Mouse (Mus musculus) hindbrain, embryonic 16.5 days (tissue): Measurements from ENCODE around the gene C130026I21Rik. TPM values are rescaled to one million over a fixed set of nuclear protein-coding genes. Genes with fewer than 3 reads are reported as not detected.
"Not testable (repeated sequence)": the region's sequence is repeated elsewhere in the genome, so short reads cannot be mapped to it uniquely, and the experiment has no call there.

Experiments used
- ATAC-seq: fragments of 200-750 bp; cut with Nextera tagmentation; 2 replicates; pipeline ENCODE4 v1.8.0; 2017; ENCODE audit warnings: moderate TSS enrichment, moderate library complexity
- H3K27ac ChIP-seq: fragments of 300-500 bp; sonication (generic); 2 replicates; pipeline ENCODE4 v1.5.1; 2014; ENCODE audit warnings: low read depth, mild to moderate bottlenecking, control low read depth, low read length, moderate library complexity
- H3K27me3 ChIP-seq: fragments of 300-500 bp; sonication (generic); replicated peaks from 2 replicates; pipeline ENCODE4 v1.6.1; 2014; ENCODE audit warnings: low read length; ENCODE audit not compliant: control insufficient read depth, insufficient read depth
- H3K36me3 ChIP-seq: fragments of 300-500 bp; sonication (generic); 2 replicates; pipeline ENCODE4 v1.6.1; 2014; ENCODE audit warnings: mild to moderate bottlenecking, low read length, moderate library complexity, mixed read lengths; ENCODE audit not compliant: control insufficient read depth, insufficient read depth
- H3K4me1 ChIP-seq: fragments of 300-500 bp; sonication (generic); 2 replicates; pipeline ENCODE4 v1.6.1; 2014; ENCODE audit warnings: low read depth, low read length; ENCODE audit not compliant: control insufficient read depth, insufficient read depth
- H3K4me2 ChIP-seq: fragments of 300-500 bp; sonication (generic); 2 replicates; pipeline ENCODE4 v1.6.1; 2014; ENCODE audit warnings: mild to moderate bottlenecking, low read length, control low read depth, moderate library complexity
- H3K4me3 ChIP-seq: fragments of 300-500 bp; sonication (generic); 2 replicates; pipeline ENCODE4 v1.5.1; 2014; ENCODE audit warnings: mild to moderate bottlenecking, low read length, control low read depth, moderate library complexity
- H3K9ac ChIP-seq: fragments of 300-500 bp; sonication (generic); 2 replicates; pipeline ENCODE4 v1.6.1; 2014; ENCODE audit warnings: low read depth, mild to moderate bottlenecking, control low read depth, low read length, moderate library complexity
- H3K9me3 ChIP-seq: fragments of 300-500 bp; sonication (generic); 2 replicates; pipeline ENCODE4 v1.6.1; 2014; ENCODE audit warnings: mild to moderate bottlenecking, low read length, moderate library complexity; ENCODE audit not compliant: control insufficient read depth
- WGBS: fragments of 180-500 bp; shearing (Covaris S2); extraction: QIAGEN DNeasy Blood & Tissue Kit; methylation state at CpG from one replicate; pipeline ENCODE4 v1.1.7; 2014; 5-methylcytosine and 5-hydroxymethylcytosine counted together
- polyA plus RNA-seq: library from polyadenylated mRNA; unstranded; fragments of >200 nt; fragmentation: Nextera tagmentation; extraction: Ambion mirVana; gene quantifications from 2 replicates; pipeline ENCODE4 v1.2.1, GENCODE M21; 2015

C130026I21Rik gene
- polyA plus RNA-seq, 1 experiment from 2014 or later: 0.26 TPM

DNA sequence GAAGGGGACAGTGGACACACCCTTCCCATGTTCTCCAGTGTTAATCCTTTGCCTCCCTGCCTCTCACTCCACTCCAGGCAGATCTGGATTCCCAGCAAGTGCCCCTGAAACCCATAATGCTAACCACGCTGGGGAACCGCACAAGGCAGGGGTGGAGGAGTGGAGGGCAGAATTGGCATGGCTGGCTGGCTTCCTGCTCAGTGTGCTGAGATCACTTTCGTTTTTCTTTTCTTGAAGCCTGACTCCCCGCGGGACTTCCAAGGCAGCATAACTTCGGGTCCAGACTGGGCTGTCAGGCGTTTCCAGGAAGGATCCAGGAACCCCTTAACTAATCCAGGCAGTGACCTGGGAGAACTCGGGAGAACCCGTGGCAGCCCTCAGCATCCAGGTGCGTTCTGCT is 158.8 kb downstream of the C130026I21Rik start:
- not testable (repeated sequence) for H3K4me3 ChIP-seq, ATAC-seq, H3K4me2 ChIP-seq, H3K27me3 ChIP-seq, H3K4me1 ChIP-seq, H3K9me3 ChIP-seq, H3K36me3 ChIP-seq, H3K27ac ChIP-seq, H3K9ac ChIP-seq
- WGBS: 75% methylated on average over 9 of the region's 10 CpGs

GRCm38 (mm10) chr1:85110876-85111275 is 159.5 kb downstream of the C130026I21Rik start:
- not testable (repeated sequence) for H3K27ac ChIP-seq, H3K9ac ChIP-seq, H3K9me3 ChIP-seq, H3K4me2 ChIP-seq, H3K4me1 ChIP-seq, H3K4me3 ChIP-seq, ATAC-seq, H3K36me3 ChIP-seq, H3K27me3 ChIP-seq
- 85% methylated on average over 2 of the region's 3 CpGs for WGBS

DNA sequence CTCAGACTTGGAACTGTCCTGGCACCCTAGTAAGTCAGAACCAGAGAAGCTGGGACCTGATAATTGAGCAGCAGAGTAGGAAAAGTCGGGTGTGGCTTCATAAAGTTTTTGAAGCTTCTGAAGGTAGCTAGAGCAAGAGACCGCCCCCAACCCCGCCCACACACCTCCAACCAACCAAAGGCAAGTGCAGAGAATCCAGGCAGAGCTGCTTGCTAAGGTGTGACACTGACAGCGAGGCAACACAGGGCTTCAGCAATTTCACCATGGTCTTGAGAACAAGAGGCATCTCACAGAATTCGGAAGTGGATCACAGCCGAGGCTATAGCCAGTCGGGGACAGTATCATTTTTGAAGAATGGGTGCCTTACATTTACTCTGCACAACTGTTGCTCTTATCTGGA is 160.6 kb downstream of the C130026I21Rik start, which contains the start of gene A530032D15Rik:
Gene A530032D15Rik, minus strand, starts transcription at position 101 of the 400 bp plus-strand sequence.
- not testable (repeated sequence) for H3K4me2 ChIP-seq, H3K4me3 ChIP-seq, H3K36me3 ChIP-seq, ATAC-seq, H3K27ac ChIP-seq, H3K4me1 ChIP-seq, H3K27me3 ChIP-seq, H3K9ac ChIP-seq, H3K9me3 ChIP-seq
- WGBS: 100% methylated on average over 1 of the region's 7 CpGs

GRCm38 (mm10) chr1:85106013-85106412 is 164.4 kb downstream of the C130026I21Rik start:
- not testable (repeated sequence) for H3K27ac ChIP-seq, H3K4me3 ChIP-seq, H3K9ac ChIP-seq, H3K4me1 ChIP-seq, H3K36me3 ChIP-seq, H3K9me3 ChIP-seq, H3K4me2 ChIP-seq, H3K27me3 ChIP-seq, ATAC-seq
- 79% methylated on average over 5 of the region's 6 CpGs for WGBS

DNA sequence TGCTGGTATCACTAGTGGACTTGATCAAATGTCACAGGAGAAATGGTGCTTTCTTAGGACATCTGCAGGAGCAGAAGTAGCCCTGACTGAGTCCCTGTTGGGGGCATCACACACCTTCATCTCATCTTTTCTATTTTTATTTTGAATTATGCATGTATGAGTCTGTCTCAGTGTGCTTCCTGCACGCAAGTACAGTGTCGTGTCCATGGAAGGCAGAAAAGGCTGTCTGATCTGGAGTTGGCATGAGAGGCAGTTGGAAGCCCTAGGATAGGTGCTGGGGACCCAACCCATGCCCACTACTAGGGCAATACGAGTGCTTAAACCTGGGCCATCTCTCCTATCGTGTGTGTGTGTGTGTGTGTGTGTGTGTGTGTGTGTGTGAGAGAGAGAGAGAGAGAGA is 165.0 kb downstream of the C130026I21Rik start:
- H3K4me2 ChIP-seq, ATAC-seq, H3K4me3 ChIP-seq, H3K27ac ChIP-seq, H3K9ac ChIP-seq, H3K4me1 ChIP-seq, H3K9me3 ChIP-seq, H3K36me3 ChIP-seq, H3K27me3 ChIP-seq: not testable (repeated sequence)
- WGBS: 82% methylated on average over 4 of the region's 4 CpGs

- H3K36me3 ChIP-seq, ATAC-seq, H3K4me2 ChIP-seq, H3K4me3 ChIP-seq, H3K9ac ChIP-seq, H3K27me3 ChIP-seq, H3K27ac ChIP-seq, H3K9me3 ChIP-seq, H3K4me1 ChIP-seq: not testable (repeated sequence)
- WGBS: 83% methylated on average over 4 of the region's 4 CpGs
These were observed 168.6 kb downstream of the C130026I21Rik start for GRCm38 (mm10) chr1:85101754-85102153.

GRCm38 (mm10) chr1:85099864-85100263 is 170.5 kb downstream of the C130026I21Rik start, which contains the start of gene Gm10553:
Gene Gm10553 (plus strand): TSS chr1:85100164.
- not testable (repeated sequence) for ATAC-seq, H3K4me1 ChIP-seq
- WGBS: 83% methylated on average over 1 of the region's 1 CpGs

GRCm38 (mm10) chr1:85099081-85099480 is 171.3 kb downstream of the C130026I21Rik start:
- not testable (repeated sequence) for H3K27me3 ChIP-seq, H3K4me2 ChIP-seq, ATAC-seq, H3K9me3 ChIP-seq, H3K4me1 ChIP-seq, H3K27ac ChIP-seq, H3K4me3 ChIP-seq, H3K9ac ChIP-seq, H3K36me3 ChIP-seq
- 83% methylated on average over 5 of the region's 7 CpGs for WGBS

More at GRCm38 (mm10) chr1:85099864-85100263, 170.5 kb downstream of the C130026I21Rik start, which contains the start of gene Gm10553:
- H3K4me3 ChIP-seq, H3K36me3 ChIP-seq, H3K9ac ChIP-seq, H3K27me3 ChIP-seq, H3K4me2 ChIP-seq, H3K27ac ChIP-seq, H3K9me3 ChIP-seq: not testable (repeated sequence)

- H3K4me1 ChIP-seq, H3K27ac ChIP-seq, H3K27me3 ChIP-seq, H3K36me3 ChIP-seq, H3K4me2 ChIP-seq, ATAC-seq, H3K9me3 ChIP-seq, H3K9ac ChIP-seq, H3K4me3 ChIP-seq: not testable (repeated sequence)
- 85% methylated on average over 6 of the region's 7 CpGs for WGBS
These were observed 177.3 kb downstream of the C130026I21Rik start for GRCm38 (mm10) chr1:85093011-85093572.

DNA sequence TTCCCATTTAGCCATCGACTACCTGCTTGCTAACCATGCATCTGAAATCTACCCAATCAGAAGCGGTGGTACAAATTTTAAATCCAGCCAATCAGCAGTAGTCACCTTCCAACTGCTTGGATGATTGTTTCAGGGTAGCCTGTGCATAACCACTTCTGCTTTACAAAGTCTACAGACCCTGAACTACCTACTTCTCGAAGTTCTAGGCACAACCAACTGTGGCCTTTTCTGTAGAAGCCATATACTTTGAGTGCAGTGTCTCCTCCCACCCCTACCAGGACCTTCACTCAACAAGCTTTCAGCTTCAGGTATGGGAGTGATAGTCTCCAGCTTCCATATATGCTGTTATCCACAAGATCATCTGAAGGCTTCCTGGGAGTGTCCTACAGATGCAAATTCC is 178.2 kb downstream of the C130026I21Rik start:
- H3K9me3 ChIP-seq, H3K27me3 ChIP-seq, H3K9ac ChIP-seq, ATAC-seq, H3K4me2 ChIP-seq, H3K27ac ChIP-seq, H3K36me3 ChIP-seq, H3K4me1 ChIP-seq, H3K4me3 ChIP-seq: not testable (repeated sequence)
- 46% methylated on average over 1 of the region's 3 CpGs for WGBS
